Mouse (Mus musculus): ENCODE results near the gene Il31ra. TPM values are rescaled to one million over a fixed set of nuclear protein-coding genes. Genes with fewer than 3 reads are reported as not detected.
"Not testable (repeated sequence)": the region's sequence is repeated elsewhere in the genome, so short reads cannot be mapped to it uniquely, and the experiment has no call there.

The Il31ra gene
- 0.06 and 0.11 TPM in 2 replicates for polyA plus RNA-seq (2015; fragmentation: Nextera tagmentation; extraction: Ambion mirVana)

GRCm38 (mm10) chr13:112594260-112594659 is at the start of gene Il31ra:
TSS of gene Il31ra (minus strand) at chr13:112594360.
- H3K4me3 ChIP-seq (ENCODE audit: low read depth, low read length); H3K36me3 ChIP-seq (replicated peaks; ENCODE audit: insufficient read depth, low read length); H3K27ac ChIP-seq (ENCODE audit: low read depth); H3K4me1 ChIP-seq (ENCODE audit: insufficient read depth); H3K9me3 ChIP-seq (ENCODE audit: low read length); H3K9ac ChIP-seq (replicated peaks); DNase-seq; ATAC-seq; H3K27me3 ChIP-seq (ENCODE audit: insufficient read depth, low read length); H3K4me2 ChIP-seq (ENCODE audit: low read depth, low read length): not testable (repeated sequence)
- 73% methylated on average over 6 of the region's 8 CpGs for WGBS (ENCODE audit: insufficient replicate concordance)

GRCm38 (mm10) chr13:112642897-112643296 is 48.7 kb upstream of the Il31ra start:
- WGBS (ENCODE audit: insufficient replicate concordance): 80% methylated on average over 3 of the region's 3 CpGs
- Histone ChIP-seq H3K4me1 (ENCODE audit: insufficient read depth) (peaks cover 4% of the 10 kb centered on the region; the same call in 1 of the 2 replicates), H3K4me2 (ENCODE audit: low read depth, low read length) (no peak overlapping the region), H3K27me3 (ENCODE audit: insufficient read depth, low read length) (no peaks in the 10 kb centered on the region), H3K9me3 (ENCODE audit: low read length) (no peaks in the 10 kb centered on the region), H3K27ac (ENCODE audit: low read depth) (no peak overlapping the region), H3K4me3 (ENCODE audit: low read depth, low read length) (no peak overlapping the region), H3K9ac (replicated peaks) (no peak overlapping the region), H3K36me3 (replicated peaks; ENCODE audit: insufficient read depth, low read length) (no peaks in the 10 kb centered on the region)
- no peak for ATAC-seq
- no peak for DNase-seq
- no peak for TF ChIP-seq EP300 (IDR thresholded peaks at IDR 0.05; ENCODE audit: low read depth)
- TF ChIP-seq CTCF (IDR thresholded peaks at IDR 0.05; ENCODE audit: low read depth): no peak

GRCm38 (mm10) chr13:112639111-112639510 is 45.0 kb upstream of the Il31ra start:
- Histone ChIP-seq H3K4me1 (ENCODE audit: insufficient read depth) (peaks cover 4% of the 10 kb centered on the region; the same call in 1 of the 2 replicates), H3K9me3 (ENCODE audit: low read length) (no peaks in the 10 kb centered on the region), H3K27ac (ENCODE audit: low read depth) (no peak overlapping the region), H3K4me2 (ENCODE audit: low read depth, low read length) (no peak overlapping the region), H3K9ac (replicated peaks) (no peak overlapping the region), H3K4me3 (ENCODE audit: low read depth, low read length) (no peak overlapping the region), H3K27me3 (ENCODE audit: insufficient read depth, low read length) (no peaks in the 10 kb centered on the region), H3K36me3 (replicated peaks; ENCODE audit: insufficient read depth, low read length) (no peaks in the 10 kb centered on the region)
- WGBS (ENCODE audit: insufficient replicate concordance): 69% methylated on average over 4 of the region's 4 CpGs
- DNase-seq (no peak), ATAC-seq (peak; percentile 50)
- no peak for TF ChIP-seq CTCF (IDR thresholded peaks at IDR 0.05; ENCODE audit: low read depth)
- peak; percentile 56; the same call in 1 of the 2 replicates for TF ChIP-seq EP300 (IDR thresholded peaks at IDR 0.05; ENCODE audit: low read depth)

GRCm38 (mm10) chr13:112636498-112636897 is 42.3 kb upstream of the Il31ra start:
- H3K27me3 ChIP-seq (ENCODE audit: insufficient read depth, low read length): no peaks in the 10 kb centered on the region
- ATAC-seq: no peak

GRCm38 (mm10) chr13:112635174-112635837 is 41.1 kb upstream of the Il31ra start:
- H3K9me3 ChIP-seq (ENCODE audit: low read length): no peaks in the 10 kb centered on the region
- H3K27me3 ChIP-seq (ENCODE audit: insufficient read depth, low read length): no peaks in the 10 kb centered on the region
- H3K9ac ChIP-seq (replicated peaks): no peak overlapping the region
- ATAC-seq (no peak), DNase-seq (no peak)
- TF ChIP-seq CTCF (IDR thresholded peaks at IDR 0.05; ENCODE audit: low read depth) (no peak), EP300 (IDR thresholded peaks at IDR 0.05; ENCODE audit: low read depth) (no peak)
- no peak overlapping the region for H3K4me2 ChIP-seq (ENCODE audit: low read depth, low read length)
- no peak overlapping the region for H3K4me3 ChIP-seq (ENCODE audit: low read depth, low read length)
- peaks cover 4% of the 10 kb centered on the region; the same call in 1 of the 2 replicates for H3K4me1 ChIP-seq (ENCODE audit: insufficient read depth)
- H3K27ac ChIP-seq (ENCODE audit: low read depth): no peak overlapping the region
- no peaks in the 10 kb centered on the region for H3K36me3 ChIP-seq (replicated peaks; ENCODE audit: insufficient read depth, low read length)
- WGBS (ENCODE audit: insufficient replicate concordance): 35% methylated on average over 7 of the region's 7 CpGs

More at GRCm38 (mm10) chr13:112636498-112636897, 42.3 kb upstream of the Il31ra start:
- Histone ChIP-seq H3K4me1 (ENCODE audit: insufficient read depth) (peaks cover 4% of the 10 kb centered on the region; the same call in 1 of the 2 replicates), H3K9ac (replicated peaks) (no peak overlapping the region), H3K4me3 (ENCODE audit: low read depth, low read length) (no peak overlapping the region), H3K27ac (ENCODE audit: low read depth) (no peak overlapping the region), H3K9me3 (ENCODE audit: low read length) (no peaks in the 10 kb centered on the region), H3K36me3 (replicated peaks; ENCODE audit: insufficient read depth, low read length) (no peaks in the 10 kb centered on the region), H3K4me2 (ENCODE audit: low read depth, low read length) (no peak overlapping the region)
- WGBS (ENCODE audit: insufficient replicate concordance): 37% methylated on average over 3 of the region's 3 CpGs
- TF ChIP-seq CTCF (IDR thresholded peaks at IDR 0.05; ENCODE audit: low read depth): no peak
- TF ChIP-seq EP300 (IDR thresholded peaks at IDR 0.05; ENCODE audit: low read depth): no peak
- DNase-seq: no peak

GRCm38 (mm10) chr13:112625566-112625965 is 31.4 kb upstream of the Il31ra start:
- TF ChIP-seq CTCF (IDR thresholded peaks at IDR 0.05; ENCODE audit: low read depth): no peak
- TF ChIP-seq EP300 (IDR thresholded peaks at IDR 0.05; ENCODE audit: low read depth): no peak
- DNase-seq (no peak), ATAC-seq (no peak)
- Histone ChIP-seq H3K36me3 (replicated peaks; ENCODE audit: insufficient read depth, low read length) (no peaks in the 10 kb centered on the region), H3K4me2 (ENCODE audit: low read depth, low read length) (no peak overlapping the region), H3K27ac (ENCODE audit: low read depth) (no peak overlapping the region), H3K9ac (replicated peaks) (no peak overlapping the region), H3K4me1 (ENCODE audit: insufficient read depth) (no peaks in the 10 kb centered on the region), H3K9me3 (ENCODE audit: low read length) (no peaks in the 10 kb centered on the region), H3K4me3 (ENCODE audit: low read depth, low read length) (no peak overlapping the region), H3K27me3 (ENCODE audit: insufficient read depth, low read length) (no peaks in the 10 kb centered on the region)
